Mouse (Mus musculus) bone marrow, adult 2 months (tissue): ENCODE results near the gene Icam1.

ENCODE experiments used
- CTCF ChIP-seq: fragments of 200-500 bp; IDR thresholded peaks from 2 replicates; pipeline ENCODE4 v1.5.1; 2011; ENCODE audit warnings: low read length, control low read depth; ENCODE audit not compliant: control insufficient read depth, insufficient read depth
- POLR2A ChIP-seq: fragments of 200-500 bp; IDR thresholded peaks from 2 replicates; pipeline ENCODE4 v1.6.1; 2011; ENCODE audit warnings: low read depth, mild to moderate bottlenecking, control low read depth, low read length, borderline replicate concordance; ENCODE audit not compliant: control insufficient read depth

GRCm38 (mm10) chr9:21010362-21010761, 5.4 kb upstream of the Icam1 start:
- TF ChIP-seq POLR2A (no peak), CTCF (no peak)
